Mouse (Mus musculus) heart, embryonic 10.5 days (tissue): Measurements from ENCODE around the gene Slc10a7. TPM values are rescaled to one million over a fixed set of nuclear protein-coding genes. Genes with fewer than 3 reads are reported as not detected.

Experiments used
- DNase-seq: peaks from one replicate; pipeline ENCODE4 v3.0.0-alpha.2; 2017; ENCODE audit warnings: low spot score
- H3K27ac ChIP-seq: fragments of 300-500 bp; sonication (generic); 2 replicates; pipeline ENCODE4 v1.5.1; 2016; ENCODE audit warnings: mild to moderate bottlenecking
- H3K27me3 ChIP-seq: fragments of 300-500 bp; sonication (generic); 2 replicates; pipeline ENCODE4 v1.6.1; 2016; ENCODE audit warnings: mild to moderate bottlenecking; ENCODE audit not compliant: poor library complexity, insufficient read depth, severe bottlenecking
- H3K36me3 ChIP-seq: fragments of 300-500 bp; sonication (generic); 2 replicates; pipeline ENCODE4 v1.6.1; 2016; ENCODE audit warnings: mild to moderate bottlenecking, moderate library complexity
- H3K4me1 ChIP-seq: fragments of 300-500 bp; sonication (generic); 2 replicates; pipeline ENCODE4 v1.6.1; 2016; ENCODE audit warnings: mild to moderate bottlenecking
- H3K4me3 ChIP-seq: fragments of 300-500 bp; sonication (generic); 2 replicates; pipeline ENCODE4 v1.5.1; 2016; ENCODE audit warnings: mild to moderate bottlenecking, moderate library complexity
- H3K9me3 ChIP-seq: fragments of 300-500 bp; sonication (generic); 2 replicates; pipeline ENCODE4 v1.6.1; 2016; ENCODE audit warnings: mild to moderate bottlenecking, moderate library complexity
- WGBS: fragments of 180-500 bp; shearing (Covaris S2); methylation state at CpG from one replicate; pipeline ENCODE4 v1.1.7; 2016; 5-methylcytosine and 5-hydroxymethylcytosine counted together
- polyA plus RNA-seq: library from polyadenylated mRNA; unstranded; fragments of >200 nt; fragmentation: Nextera tagmentation; extraction: Ambion mirVana; gene quantifications from 2 replicates; pipeline ENCODE4 v1.2.1, GENCODE M21; 2016

Slc10a7 gene
- polyA plus RNA-seq, 1 experiment from 2014 or later: 9.2 TPM

GRCm38 (mm10) chr8:78635241-78635771 lies 126.2 kb downstream of the Slc10a7 start:
- no peak overlapping the region for H3K4me3 ChIP-seq
- no peaks in the 10 kb centered on the region for H3K9me3 ChIP-seq
- no peaks in the 10 kb centered on the region for H3K36me3 ChIP-seq
- no peaks in the 10 kb centered on the region for H3K27me3 ChIP-seq
- 76% methylated on average over 8 of the region's 8 CpGs for WGBS
- DNase-seq: no peak
- H3K4me1 ChIP-seq: peaks cover 18% of the 10 kb centered on the region
- H3K27ac ChIP-seq: no peak overlapping the region

GRCm38 (mm10) chr8:78641919-78642318 lies 132.8 kb downstream of the Slc10a7 start:
- H3K4me3 ChIP-seq: no peak overlapping the region
- no peak for DNase-seq
- peaks cover under 1% of the 10 kb centered on the region; the same call in 1 of the 2 replicates for H3K4me1 ChIP-seq
- no peaks in the 10 kb centered on the region for H3K9me3 ChIP-seq
- no peak overlapping the region for H3K27ac ChIP-seq
- no peaks in the 10 kb centered on the region for H3K27me3 ChIP-seq
- WGBS: 87% methylated on average over 9 of the region's 9 CpGs
- peaks cover 5% of the 10 kb centered on the region; the same call in 1 of the 2 replicates for H3K36me3 ChIP-seq

GRCm38 (mm10) chr8:78642376-78642775 lies 133.2 kb downstream of the Slc10a7 start:
- Histone ChIP-seq H3K4me1 (peaks cover 5% of the 10 kb centered on the region; the same call in 1 of the 2 replicates), H3K27ac (no peak overlapping the region)
- 84% methylated on average over 5 of the region's 5 CpGs for WGBS

GRCm38 (mm10) chr8:78647000-78647656 lies 138.0 kb downstream of the Slc10a7 start:
- Histone ChIP-seq H3K27me3 (no peaks in the 10 kb centered on the region), H3K4me3 (no peak overlapping the region), H3K9me3 (no peaks in the 10 kb centered on the region), H3K27ac (no peak overlapping the region), H3K36me3 (peaks cover 5% of the 10 kb centered on the region; the same call in 1 of the 2 replicates), H3K4me1 (peaks cover 9% of the 10 kb centered on the region; the same call in 1 of the 2 replicates)
- WGBS: 51% methylated on average over 8 of the region's 8 CpGs
- no peak for DNase-seq

More at GRCm38 (mm10) chr8:78642376-78642775, 133.2 kb downstream of the Slc10a7 start:
- Histone ChIP-seq H3K9me3 (no peaks in the 10 kb centered on the region), H3K27me3 (no peaks in the 10 kb centered on the region), H3K4me3 (no peak overlapping the region), H3K36me3 (peaks cover 5% of the 10 kb centered on the region; the same call in 1 of the 2 replicates)
- DNase-seq: no peak

- no peaks in the 10 kb centered on the region for H3K27me3 ChIP-seq
- 67% methylated on average over 4 of the region's 4 CpGs for WGBS
- peaks cover 5% of the 10 kb centered on the region; the same call in 1 of the 2 replicates for H3K36me3 ChIP-seq
- H3K9me3 ChIP-seq: no peaks in the 10 kb centered on the region
- H3K4me3 ChIP-seq: no peak overlapping the region
- no peak for DNase-seq
- peaks cover 9% of the 10 kb centered on the region; the same call in 1 of the 2 replicates for H3K4me1 ChIP-seq
- no peak overlapping the region for H3K27ac ChIP-seq
These were observed 138.7 kb downstream of the Slc10a7 start for GRCm38 (mm10) chr8:78647846-78648245.

- no peak for DNase-seq
- Histone ChIP-seq H3K27me3 (no peaks in the 10 kb centered on the region), H3K9me3 (no peaks in the 10 kb centered on the region), H3K36me3 (peaks cover 5% of the 10 kb centered on the region; the same call in 1 of the 2 replicates), H3K4me3 (no peak overlapping the region), H3K27ac (no peak overlapping the region), H3K4me1 (peaks cover 9% of the 10 kb centered on the region; the same call in 1 of the 2 replicates)
- 55% methylated on average over 7 of the region's 7 CpGs for WGBS
These were observed 139.8 kb downstream of the Slc10a7 start for GRCm38 (mm10) chr8:78648918-78649317.

GRCm38 (mm10) chr8:78651670-78652069 lies 142.5 kb downstream of the Slc10a7 start:
- H3K4me3 ChIP-seq: no peak overlapping the region
- DNase-seq: no peak
- WGBS: 90% methylated on average over 3 of the region's 3 CpGs

GRCm38 (mm10) chr8:78655351-78656045 lies 146.4 kb downstream of the Slc10a7 start:
- H3K9me3 ChIP-seq: no peaks in the 10 kb centered on the region
- H3K27me3 ChIP-seq: no peaks in the 10 kb centered on the region
- no peak for DNase-seq
- no peaks in the 10 kb centered on the region for H3K36me3 ChIP-seq
- 19% methylated on average over 1 of the region's 1 CpGs for WGBS
- H3K27ac ChIP-seq: no peak overlapping the region
- H3K4me1 ChIP-seq: 0 out of 2 replicates have a peak, but pooled peaks cover 4% of the 10 kb centered on the region
- H3K4me3 ChIP-seq: no peak overlapping the region

More at GRCm38 (mm10) chr8:78651670-78652069, 142.5 kb downstream of the Slc10a7 start:
- Histone ChIP-seq H3K4me1 (peaks cover 9% of the 10 kb centered on the region; the same call in 1 of the 2 replicates), H3K27ac (no peak overlapping the region), H3K36me3 (no peaks in the 10 kb centered on the region), H3K27me3 (no peaks in the 10 kb centered on the region), H3K9me3 (no peaks in the 10 kb centered on the region)

- Histone ChIP-seq H3K36me3 (no peaks in the 10 kb centered on the region), H3K27me3 (no peaks in the 10 kb centered on the region), H3K4me1 (0 out of 2 replicates have a peak, but pooled peaks cover 4% of the 10 kb centered on the region), H3K4me3 (no peak overlapping the region), H3K27ac (no peak overlapping the region), H3K9me3 (no peaks in the 10 kb centered on the region)
- 84% methylated on average over 10 of the region's 10 CpGs for WGBS
- DNase-seq: no peak
These were observed 147.7 kb downstream of the Slc10a7 start for GRCm38 (mm10) chr8:78656700-78657370.

GRCm38 (mm10) chr8:78658172-78658571 lies 149.0 kb downstream of the Slc10a7 start:
- Histone ChIP-seq H3K36me3 (no peaks in the 10 kb centered on the region), H3K27me3 (no peaks in the 10 kb centered on the region), H3K9me3 (no peaks in the 10 kb centered on the region), H3K27ac (no peak overlapping the region), H3K4me1 (0 out of 2 replicates have a peak, but pooled peaks cover 4% of the 10 kb centered on the region), H3K4me3 (no peak overlapping the region)
- no peak for DNase-seq
- 85% methylated on average over 5 of the region's 5 CpGs for WGBS

GRCm38 (mm10) chr8:78659617-78660187 lies 150.6 kb downstream of the Slc10a7 start:
- H3K27ac ChIP-seq: no peak overlapping the region
- DNase-seq: no peak
- H3K9me3 ChIP-seq: no peaks in the 10 kb centered on the region
- WGBS: 91% methylated on average over 3 of the region's 3 CpGs
- no peaks in the 10 kb centered on the region for H3K27me3 ChIP-seq
- no peak overlapping the region for H3K4me3 ChIP-seq
- 0 out of 2 replicates have a peak, but pooled peaks cover 4% of the 10 kb centered on the region for H3K4me1 ChIP-seq
- no peaks in the 10 kb centered on the region for H3K36me3 ChIP-seq

- no peak overlapping the region for H3K4me3 ChIP-seq
- no peaks in the 10 kb centered on the region for H3K9me3 ChIP-seq
- DNase-seq: peak; percentile 50
- no peaks in the 10 kb centered on the region for H3K4me1 ChIP-seq
- no peak overlapping the region for H3K27ac ChIP-seq
- no peaks in the 10 kb centered on the region for H3K27me3 ChIP-seq
- 85% methylated on average over 12 of the region's 12 CpGs for WGBS
- H3K36me3 ChIP-seq: 0 out of 2 replicates have a peak, but pooled peaks cover under 1% of the 10 kb centered on the region
These were observed 155.3 kb downstream of the Slc10a7 start for GRCm38 (mm10) chr8:78664306-78664940.
